Mouse (Mus musculus) hindlimb bud, embryonic 11.5 days (tissue): ENCODE data around the gene Esr1.

Source experiments
- DNase-seq: peaks from one replicate; pipeline ENCODE4 v3.0.0-alpha.2; 2012; ENCODE audit warnings: low read depth, low spot score; ENCODE audit errors: extremely low spot score

The Esr1 gene

DNA sequence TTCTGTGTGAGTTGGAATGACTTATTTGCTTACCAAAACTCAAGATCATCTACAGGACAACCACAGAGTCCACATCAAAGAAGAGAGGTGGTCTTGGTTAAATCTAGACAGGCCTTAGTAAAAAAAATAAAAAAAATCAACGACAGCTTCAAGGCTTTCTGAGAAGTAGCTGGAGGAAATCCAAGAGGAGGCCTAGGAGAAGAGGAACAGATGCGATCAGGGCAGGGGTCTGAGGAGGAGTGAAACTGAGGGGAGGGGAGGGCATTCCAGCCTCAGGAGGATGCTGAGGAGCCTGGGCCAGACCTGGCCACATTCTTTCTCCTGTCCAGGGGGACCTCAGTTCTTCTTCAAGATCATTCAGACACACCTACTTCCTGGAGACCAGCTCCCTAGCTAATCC is 360.6 kb downstream of the Esr1 start:
- no peak for DNase-seq

DNA sequence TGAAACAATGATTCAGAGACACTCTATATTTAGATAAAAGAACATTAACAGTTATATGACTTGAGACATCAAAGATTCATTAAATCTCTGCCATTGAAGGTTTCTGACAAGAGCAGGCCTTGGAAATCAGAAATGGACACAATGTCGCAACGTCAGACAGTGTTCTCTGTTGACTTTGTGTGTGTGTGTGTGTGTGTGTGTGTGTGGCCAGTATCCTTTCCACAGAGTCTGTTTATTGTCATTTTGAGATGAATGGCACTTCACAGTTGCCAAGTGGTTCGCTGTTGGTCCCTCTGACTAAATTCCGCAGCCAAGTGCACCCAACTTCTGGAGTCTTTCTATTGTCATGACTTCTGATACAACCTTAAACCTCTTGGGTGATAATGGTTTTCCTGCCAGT is 362.9 kb downstream of the Esr1 start:
- no peak for DNase-seq

DNA sequence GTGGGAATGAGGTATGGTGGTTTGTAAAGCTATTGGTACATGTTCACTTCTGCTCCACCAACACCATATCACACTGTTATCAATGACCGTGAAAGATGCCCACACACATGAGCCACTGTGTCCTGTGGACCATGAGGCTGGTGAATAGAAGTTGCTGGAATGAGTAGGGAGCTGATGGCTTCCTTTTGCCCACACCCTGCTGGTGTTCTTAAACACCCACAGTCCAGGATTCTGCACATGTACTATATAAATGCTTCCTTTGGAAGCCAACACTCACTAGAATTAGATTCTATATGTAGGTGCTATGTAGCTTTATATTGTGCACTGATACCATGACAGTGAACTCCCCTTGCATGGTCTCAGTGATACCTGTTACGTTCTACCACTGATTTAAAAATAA is 365.2 kb downstream of the Esr1 start:
- no peak for DNase-seq

DNA sequence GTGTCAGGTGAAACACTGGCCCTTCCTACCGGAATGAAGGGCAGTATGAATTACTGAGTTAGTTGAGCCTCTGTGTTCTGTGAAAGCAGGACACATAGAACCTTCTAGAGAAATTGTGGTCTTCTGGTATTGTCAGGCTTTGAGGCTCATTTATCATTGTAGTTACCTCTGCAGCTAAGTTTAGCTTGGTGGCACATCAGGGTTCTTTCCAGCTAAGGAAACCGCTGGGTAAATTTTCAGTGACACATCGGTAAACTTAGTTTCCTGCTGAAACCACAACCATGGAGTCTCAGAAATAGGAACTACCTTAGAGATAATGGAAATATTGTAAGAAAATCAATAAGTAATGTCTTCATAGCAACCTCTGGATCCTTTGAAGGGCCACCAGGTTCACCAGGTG is 366.0 kb downstream of the Esr1 start:
- DNase-seq: no peak

DNA sequence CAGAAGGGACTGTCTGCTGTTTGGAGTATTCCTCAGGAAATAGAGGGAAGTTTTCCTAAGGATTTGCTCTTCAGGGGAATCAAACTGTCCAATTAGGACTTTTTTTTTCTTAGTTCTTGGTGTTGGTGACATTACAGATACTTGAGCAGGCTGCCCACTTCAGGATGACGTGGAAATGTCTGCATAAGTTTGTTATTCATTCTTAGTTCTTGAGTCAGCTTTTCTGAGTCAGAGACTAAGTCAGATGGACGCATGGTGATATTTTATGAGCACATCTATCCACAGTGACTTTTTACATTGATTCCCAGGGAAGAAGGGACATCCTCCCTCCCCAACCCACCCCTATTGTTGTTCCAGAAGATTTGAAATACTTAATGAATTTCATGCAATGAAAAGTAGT is 372.5 kb downstream of the Esr1 start:
- DNase-seq: no peak

DNA sequence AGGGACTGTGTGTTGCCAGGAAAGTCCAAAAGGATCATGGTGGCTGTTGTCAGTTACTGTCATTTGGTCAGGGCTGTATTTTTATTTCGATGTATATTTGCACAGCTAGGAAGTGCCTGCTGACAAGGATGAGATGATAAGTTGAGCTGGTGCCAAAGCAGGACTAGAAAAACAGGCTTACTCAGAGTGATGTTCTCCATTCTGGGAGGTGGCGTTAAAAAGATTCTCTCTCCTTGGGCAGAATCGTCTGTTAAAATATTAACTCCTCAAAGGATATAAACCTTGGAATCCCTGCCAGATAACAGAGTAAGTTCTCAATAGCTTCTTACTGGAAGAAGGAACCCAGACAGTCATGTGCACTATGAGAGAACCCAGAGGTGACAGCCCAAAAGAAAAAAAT is 382.4 kb downstream of the Esr1 start:
- DNase-seq: no peak

DNA sequence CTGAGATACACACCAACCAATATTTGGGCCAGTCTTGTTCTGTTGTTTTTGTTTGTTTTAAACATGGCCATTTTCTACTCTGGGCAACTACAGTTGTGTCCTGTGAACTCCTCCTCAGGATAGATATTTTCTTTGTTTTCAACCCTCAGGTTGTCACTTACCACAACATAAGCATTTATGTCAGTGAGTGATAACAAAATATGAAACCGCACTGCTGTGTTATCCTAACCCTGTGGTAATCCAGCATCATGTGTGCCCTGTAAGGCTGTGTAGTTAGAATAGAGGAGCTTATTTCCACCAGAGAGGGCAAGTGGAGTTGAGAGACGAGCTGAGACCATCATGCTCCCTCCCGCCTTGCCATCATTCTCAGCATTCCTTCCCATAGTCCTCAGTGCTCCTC is 385.2 kb downstream of the Esr1 start:
- DNase-seq: no peak

DNA sequence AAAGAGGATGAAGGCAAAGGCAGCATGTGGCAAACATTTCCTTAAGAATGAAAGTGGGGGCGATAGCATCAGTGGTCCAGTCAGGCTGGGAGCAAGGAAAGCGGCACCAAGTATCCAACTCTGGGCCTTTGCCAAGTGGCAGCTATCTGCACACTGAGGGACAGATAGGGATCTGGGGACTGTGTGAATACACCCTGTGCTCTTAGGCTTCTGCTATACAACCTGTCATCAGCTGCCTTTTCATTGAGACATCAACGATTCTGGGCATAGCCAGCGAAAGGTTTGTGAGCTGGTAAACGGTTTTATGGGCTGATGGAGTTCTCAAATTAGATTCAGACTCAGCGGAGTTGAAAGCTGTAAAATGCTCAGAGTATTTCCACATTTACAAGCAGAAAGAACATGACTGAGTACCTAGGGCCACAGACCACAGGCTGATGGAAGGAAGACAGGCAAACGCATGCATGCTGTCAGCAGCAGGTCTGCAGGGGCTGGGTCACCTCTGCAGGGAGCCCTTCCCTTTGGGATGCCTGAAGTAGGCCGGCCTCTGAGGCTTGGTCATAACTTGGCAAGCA is 397.5 kb downstream of the Esr1 start:
- DNase-seq: no peak

DNA sequence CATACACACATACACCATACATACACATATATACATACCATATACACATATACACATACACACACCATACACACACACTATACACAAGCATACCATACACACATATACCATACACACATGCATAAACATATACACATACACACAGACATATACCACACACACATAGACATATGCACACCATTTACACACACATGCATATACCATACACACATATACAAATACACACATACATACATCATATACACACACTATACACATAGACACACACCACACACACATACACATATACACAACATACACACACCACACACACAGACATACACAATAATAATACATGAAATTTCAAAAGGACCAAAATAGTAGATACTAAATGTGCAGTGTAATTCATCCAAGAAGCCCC is 400.6 kb downstream of the Esr1 start:
- DNase-seq: no peak

DNA sequence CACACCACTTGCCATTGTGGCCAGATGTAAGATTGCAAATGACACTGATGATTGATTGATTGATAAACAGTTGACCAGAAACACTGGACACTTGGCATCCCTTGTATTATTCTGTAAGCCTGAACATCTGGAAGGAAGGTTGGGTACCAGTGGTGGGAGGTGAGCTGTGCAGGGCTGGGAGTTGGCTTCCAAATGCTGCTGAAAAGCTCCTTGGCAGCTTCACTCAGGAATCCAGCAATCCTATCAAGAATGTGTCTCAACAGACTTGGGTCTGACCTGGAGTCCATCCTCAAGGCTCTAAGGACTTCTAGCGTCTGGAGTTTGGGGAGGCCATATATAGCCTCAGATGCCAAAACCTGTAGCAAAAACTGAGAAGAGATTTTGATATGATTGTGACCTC is 403.6 kb downstream of the Esr1 start:
- DNase-seq: no peak

DNA sequence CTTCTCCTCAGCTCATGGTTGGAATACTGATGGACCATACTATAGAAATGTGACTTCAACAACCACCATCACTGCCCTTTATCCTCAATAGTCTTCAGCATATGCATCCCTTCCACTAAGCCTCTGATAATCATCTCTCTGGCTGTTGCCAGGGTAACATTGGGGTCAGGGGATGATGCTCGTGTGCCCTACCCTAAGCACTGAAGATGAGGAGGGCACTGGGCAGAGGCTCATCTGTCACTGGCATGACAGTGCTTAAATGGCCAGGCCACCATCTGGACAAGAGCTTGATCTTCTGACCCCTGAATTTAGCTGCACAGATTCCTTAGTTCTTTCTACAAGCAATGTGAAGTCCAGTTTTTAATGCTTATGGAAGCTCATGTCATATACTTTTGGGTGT is 405.8 kb downstream of the Esr1 start:
- DNase-seq: no peak

DNA sequence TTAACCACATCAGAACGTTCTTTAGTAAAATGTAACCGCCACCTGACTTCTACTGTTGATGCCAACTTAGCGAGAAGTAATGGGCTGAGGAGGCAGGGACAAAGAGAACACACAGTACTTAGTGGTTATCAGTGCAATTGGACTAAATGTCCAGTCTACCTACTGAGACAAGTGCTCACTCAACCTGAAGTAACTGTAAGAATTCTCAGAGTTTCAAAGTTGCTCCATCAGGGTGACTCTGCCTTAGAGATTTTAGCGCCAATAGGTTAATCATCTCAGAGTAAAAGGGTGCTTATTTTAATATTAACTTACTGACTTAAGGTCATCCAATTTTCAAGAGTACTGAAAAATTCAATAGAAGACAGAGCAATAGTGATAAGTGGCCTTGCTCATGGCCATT is 414.5 kb downstream of the Esr1 start:
- no peak for DNase-seq

DNA sequence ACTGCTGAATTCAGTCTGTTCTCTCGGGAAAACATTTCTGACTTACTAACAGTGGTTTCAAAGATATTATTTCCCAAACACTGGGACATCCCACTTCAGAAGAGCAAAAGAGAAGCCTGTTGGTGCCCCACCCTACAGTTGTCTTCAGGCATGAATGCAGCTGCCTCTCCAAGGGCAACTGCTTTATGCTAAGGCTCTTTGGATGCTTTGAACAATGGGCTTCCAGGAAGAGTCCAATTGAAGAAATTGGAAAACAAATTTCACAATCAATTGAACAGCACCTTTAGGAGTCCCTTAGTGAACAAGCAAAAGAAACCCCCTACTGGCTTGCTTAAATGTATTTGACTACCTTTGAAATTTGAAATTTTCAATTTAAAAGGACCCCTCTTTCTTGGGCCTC is 415.8 kb downstream of the Esr1 start:
- DNase-seq: no peak

DNA sequence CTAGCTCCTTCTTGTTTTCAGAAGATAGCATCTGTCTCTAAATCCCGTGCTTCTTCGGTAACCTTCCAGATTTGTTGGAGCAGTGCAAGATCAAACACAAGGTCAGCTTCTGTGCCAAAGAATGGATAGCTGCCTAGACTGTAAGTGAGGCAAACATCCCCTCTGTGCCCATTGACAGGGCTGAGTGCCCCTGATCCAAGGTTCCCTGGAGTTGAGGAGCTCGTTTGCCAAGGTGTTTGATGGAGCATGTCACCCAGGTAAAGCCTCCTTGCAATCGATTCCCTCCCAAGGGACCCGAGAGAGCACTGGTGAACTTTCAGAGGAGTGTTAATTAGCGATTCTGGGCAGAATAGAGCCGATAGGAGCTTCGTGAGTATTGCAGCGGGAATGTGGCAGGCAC is 416.9 kb downstream of the Esr1 start:
- no peak for DNase-seq

DNA sequence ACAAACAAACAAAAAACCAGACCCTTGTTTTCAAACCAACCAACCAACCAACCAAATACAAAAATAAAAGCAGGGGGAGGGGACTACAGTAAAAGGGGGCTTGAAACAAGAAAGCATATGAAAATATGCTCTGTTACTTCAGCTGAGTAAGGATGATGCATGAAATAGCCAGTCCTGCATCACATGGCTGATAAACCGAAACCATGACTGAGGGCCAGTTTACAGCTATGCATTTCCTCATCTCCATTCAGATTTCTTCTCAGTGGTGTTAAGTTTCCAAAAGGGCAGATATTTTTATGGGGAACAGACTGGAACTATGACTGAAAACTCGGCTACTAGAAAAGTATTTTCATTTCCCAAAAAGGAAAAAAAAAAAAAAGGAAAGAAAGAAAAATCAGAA is 417.8 kb downstream of the Esr1 start:
- DNase-seq: no peak

DNA sequence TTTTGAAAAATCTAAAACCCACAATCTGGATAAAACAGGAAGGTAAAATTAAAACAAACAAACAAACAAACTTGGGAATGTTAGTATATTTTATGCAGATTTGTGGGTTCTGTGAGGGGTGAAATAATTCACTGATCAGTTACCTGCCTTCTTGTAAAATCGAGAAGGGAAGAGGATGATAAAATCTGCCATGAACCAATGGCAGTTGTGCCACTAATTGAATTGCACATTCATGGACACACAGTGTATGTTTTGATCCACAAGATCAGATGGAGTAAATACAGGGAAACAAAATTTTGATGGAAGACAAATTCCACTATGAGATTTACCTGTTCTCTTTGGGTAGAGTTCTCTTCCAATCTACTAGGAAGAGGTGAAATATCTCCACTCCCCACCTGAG is 418.5 kb downstream of the Esr1 start:
- no peak for DNase-seq

DNA sequence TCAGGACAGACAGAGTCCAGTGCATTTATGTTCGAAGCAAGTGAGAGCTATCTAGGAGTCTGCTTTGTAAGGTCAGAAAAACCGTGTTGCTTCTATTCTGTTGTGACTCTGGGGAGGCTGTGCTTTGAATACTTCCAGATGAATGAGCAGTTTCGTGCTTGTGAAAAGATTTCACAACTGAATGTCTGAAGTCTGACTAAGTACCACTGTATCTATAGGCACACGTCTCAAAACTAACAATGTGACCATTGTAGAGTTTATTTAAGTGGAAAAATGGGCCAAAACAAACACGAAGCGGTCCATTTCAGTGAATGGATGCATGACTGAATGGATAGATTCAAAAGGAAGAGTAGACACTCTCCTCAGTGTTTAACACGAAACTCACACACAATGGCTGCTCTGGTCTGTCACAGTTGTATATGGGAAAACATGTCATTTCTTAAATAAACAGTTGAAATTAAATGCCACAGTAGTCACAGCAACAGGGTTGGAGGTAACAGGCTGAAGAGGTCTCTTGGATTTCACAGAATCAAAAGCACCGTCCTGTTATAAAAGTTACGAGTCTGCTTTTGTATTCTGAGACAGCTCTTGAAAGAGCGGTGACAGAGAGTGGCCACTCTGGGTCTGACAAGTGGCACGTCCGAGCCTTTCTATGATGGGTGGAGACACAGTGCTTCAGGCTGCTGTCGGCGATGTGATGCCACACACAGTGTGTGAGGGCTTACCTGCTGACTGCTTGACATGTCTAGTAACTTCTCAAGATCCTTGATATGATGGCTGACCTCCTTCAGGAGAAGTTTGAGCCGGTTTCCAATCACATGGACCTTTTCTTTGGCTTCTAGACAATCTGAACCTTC is 421.0 kb downstream of the Esr1 start:
- no peak for DNase-seq

DNA sequence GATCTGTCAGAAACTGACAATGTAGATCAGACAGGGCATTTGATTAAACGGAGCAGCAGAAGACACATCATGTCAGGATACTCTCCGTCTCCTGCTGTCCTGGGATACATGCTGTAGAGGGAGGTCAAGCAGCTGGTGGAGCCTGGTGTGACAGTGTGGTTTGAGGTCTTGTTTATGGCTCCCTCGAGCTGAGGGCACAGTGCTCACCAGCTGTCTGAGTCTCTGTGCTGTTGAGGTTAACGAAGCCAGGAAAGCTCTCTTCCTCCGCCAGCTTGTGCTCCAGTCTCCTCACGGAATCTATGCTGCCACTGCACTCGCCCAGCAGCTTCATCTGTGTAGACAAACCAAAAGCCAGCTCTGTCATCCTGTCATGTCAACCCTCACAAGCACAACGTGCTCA is 429.9 kb downstream of the Esr1 start:
- no peak for DNase-seq

DNA sequence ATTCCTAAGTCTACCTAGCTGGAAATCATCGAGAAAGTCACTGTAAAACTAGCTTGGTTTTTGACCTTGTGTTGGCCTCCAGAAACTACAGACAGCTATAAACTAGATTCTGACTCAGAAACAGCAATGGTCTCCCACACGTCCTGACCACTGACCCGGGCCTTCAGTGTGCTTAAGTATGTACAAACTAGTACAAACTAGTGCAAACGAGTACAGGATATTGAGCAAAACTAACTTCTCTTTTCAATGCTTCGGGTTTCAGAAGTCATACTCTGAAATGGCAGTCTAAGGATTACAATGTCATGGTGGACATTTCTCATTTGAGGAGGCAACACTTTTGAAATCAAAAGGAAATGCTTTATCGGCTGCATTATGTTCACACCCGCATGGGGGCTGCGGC is 433.1 kb downstream of the Esr1 start:
- no peak for DNase-seq

DNA sequence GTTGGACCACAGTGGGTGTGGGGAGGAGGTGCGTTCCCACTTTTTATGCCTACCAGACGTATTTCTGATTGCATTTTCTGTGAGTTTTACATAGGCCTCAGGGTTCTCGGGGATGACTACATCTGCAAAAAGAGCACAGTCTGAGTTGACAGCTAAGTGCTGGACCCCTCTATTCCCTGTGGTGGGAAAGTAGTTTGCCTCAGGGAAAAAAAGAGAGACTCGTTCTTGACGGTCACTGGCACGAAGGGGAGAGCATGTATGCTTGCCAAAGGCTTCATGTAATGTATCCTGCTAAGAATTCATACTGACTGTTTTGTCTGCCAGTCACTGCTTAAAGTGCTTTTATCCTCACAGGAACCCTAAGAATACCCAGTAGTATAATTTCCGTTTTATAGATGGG is 433.8 kb downstream of the Esr1 start:
- DNase-seq: no peak

DNA sequence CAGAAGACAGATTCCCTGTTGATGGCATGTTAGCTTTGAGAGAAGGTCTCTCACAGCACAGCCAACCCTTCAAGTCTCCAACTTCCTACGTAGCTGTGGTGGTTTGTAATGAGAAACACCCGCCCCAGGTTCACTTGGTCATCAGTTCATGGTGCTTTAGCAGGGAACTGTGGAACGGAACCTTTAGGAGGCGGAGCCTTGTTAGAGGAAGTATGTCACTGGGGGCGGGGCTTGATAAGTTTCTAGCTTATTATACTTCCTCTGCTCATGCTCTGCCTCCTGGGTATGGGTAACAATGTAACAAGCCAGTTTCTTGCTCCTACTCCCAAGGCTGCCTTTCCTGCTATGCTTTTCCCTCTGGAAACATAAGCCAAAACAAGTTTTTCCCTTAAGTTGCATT is 434.3 kb downstream of the Esr1 start:
- no peak for DNase-seq
